In the genomic region with DNA sequence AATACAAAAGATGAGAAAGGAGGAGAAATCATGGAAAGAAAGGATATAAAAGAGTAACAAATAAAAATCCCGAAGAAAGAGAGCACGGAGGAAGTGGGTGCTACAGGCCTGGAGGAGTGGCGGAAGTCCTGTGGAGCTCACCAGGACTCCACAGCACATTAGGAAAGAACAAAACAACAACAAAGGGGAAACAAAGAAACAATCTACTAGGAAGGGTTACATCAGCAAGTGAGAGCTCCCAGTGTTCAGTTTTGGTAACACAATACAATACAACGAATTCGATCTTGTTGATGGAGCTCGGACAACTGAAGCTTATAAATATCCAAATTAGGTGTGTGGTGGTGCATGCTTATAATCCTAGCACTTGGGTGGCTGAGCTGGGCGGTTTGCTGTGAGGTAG, we compare ENCODE assay signal across 16 mouse cellular contexts. TPM values are rescaled to one million over a fixed set of nuclear protein-coding genes. Genes with fewer than 3 reads are reported as not detected.
"Had no signal": no experiment of that assay in that cellular context is flagged by ENCODE, and none has a peak within 500 bp of the region (broad histone marks: within the 10 kb centered on the region; RNA-seq: fewer than 3 reads in every experiment).

No protein-coding gene starts in this region.

- H3K4me3 ChIP-seq: neural tube, embryonic 15.5 days; stomach, embryonic 15.5 days had no signal

- H3K9ac ChIP-seq: neural tube, embryonic 15.5 days; stomach, embryonic 15.5 days had no signal

- H3K27ac ChIP-seq: neural tube, embryonic 15.5 days; stomach, embryonic 15.5 days; stomach, postnatal 0 days had no signal

- DNase-seq: retina, postnatal 1 day; right cerebral cortex, adult 18-20 months; right cerebral cortex, postnatal 14 days; right cerebral cortex, postnatal 25 days; right cerebral cortex, postnatal 4 days; spleen, adult 18-20 months; thymus, adult 18-20 months; thymus, adult 2 months; thymus, postnatal 14 days; thymus, postnatal 25 days; thymus, postnatal 36 days; thymus, postnatal 4 days had no signal

- H3K4me1 ChIP-seq: neural tube, embryonic 15.5 days; stomach, embryonic 15.5 days had no signal

- H3K36me3 ChIP-seq: neural tube, embryonic 15.5 days; stomach, embryonic 15.5 days had no signal

- H3K9me3 ChIP-seq: neural tube, embryonic 15.5 days; stomach, embryonic 15.5 days had no signal

RNA-seq across cellular contexts. Expression of a gene that starts 45.6 kb away (rescaled TPM):
- total RNA-seq: neutrophil, adult 5-6 weeks had no signal
